11 mouse cellular contexts compared by ENCODE assay signal in the genomic region with DNA sequence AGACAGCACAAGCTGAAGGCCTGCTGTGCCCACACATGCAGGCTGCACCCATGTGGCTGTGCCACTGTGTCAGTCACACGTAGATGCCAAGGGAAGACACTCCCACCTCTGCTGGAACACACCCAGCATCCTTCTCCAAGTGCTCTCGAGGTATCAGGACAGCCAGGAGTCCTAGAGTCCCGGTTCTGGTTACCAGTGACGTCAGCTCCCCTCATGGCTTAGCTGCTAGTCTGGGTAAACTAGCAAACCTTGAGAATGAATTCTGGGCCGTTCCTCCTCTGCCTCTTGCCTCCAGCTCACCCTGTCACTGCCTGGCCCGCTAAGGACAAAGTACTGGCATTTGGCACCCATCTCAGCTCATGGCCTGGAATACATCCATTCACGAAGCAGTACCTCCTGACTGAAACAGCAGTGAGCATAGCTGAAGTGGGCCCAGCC.
DNase-seq lines count a peak whose midpoint lies in the region; ATAC-seq lines count a peak whose summit lies in the region.
"Had no signal": no experiment of that assay in that cellular context is flagged by ENCODE, and none has a peak within 500 bp of the region (broad histone marks: within the 10 kb centered on the region; RNA-seq: fewer than 3 reads in every experiment).

No protein-coding gene starts in this region.

- peaks cover 5% of the 10 kb centered on the region; the same call in 1 of the 2 replicates for H3K36me3 ChIP-seq in forebrain, embryonic 15.5 days
- H3K36me3 ChIP-seq in forebrain, embryonic 12.5 days (replicated peaks): peaks cover 23% of the 10 kb centered on the region
- H3K36me3 ChIP-seq in limb, embryonic 10.5 days: no peaks in the 10 kb centered on the region
- H3K36me3 ChIP-seq in liver, embryonic 12.5 days: no peaks in the 10 kb centered on the region
- H3K36me3 ChIP-seq: liver, embryonic 15.5 days had no signal

- peak overlapping the region; percentile 47 for H3K27ac ChIP-seq in forebrain, embryonic 15.5 days (replicated peaks)
- H3K27ac ChIP-seq in forebrain, embryonic 12.5 days: no peak overlapping the region
- no peak overlapping the region for H3K27ac ChIP-seq in limb, embryonic 10.5 days
- no peak overlapping the region for H3K27ac ChIP-seq in liver, embryonic 12.5 days
- H3K27ac ChIP-seq: liver, embryonic 15.5 days; midbrain, embryonic 12.5 days had no signal

- intact Hi-C loops in left cerebral cortex, postnatal 4 days (cut with DNase I): loop anchor here (10.0 kb wide), 1 partner anchor 259 kb away; no protein-coding TSS in a partner anchor

- WGBS in forebrain, embryonic 15.5 days: 57% methylated on average over 7 of the region's 7 CpGs
- 89% methylated on average over 7 of the region's 7 CpGs for WGBS in forebrain, embryonic 12.5 days
- 65% methylated on average over 7 of the region's 7 CpGs for WGBS in limb, embryonic 10.5 days
- 61% methylated on average over 7 of the region's 7 CpGs for WGBS in liver, embryonic 12.5 days (ENCODE audit: insufficient replicate concordance)

- H3K4me3 ChIP-seq in forebrain, embryonic 15.5 days: no peak overlapping the region
- no peak overlapping the region for H3K4me3 ChIP-seq in forebrain, embryonic 12.5 days (replicated peaks)
- no peak overlapping the region for H3K4me3 ChIP-seq in limb, embryonic 10.5 days
- H3K4me3 ChIP-seq in liver, embryonic 12.5 days: no peak overlapping the region
- H3K4me3 ChIP-seq: liver, embryonic 15.5 days; midbrain, embryonic 12.5 days had no signal

- ATAC-seq in forebrain, embryonic 15.5 days (replicated peaks): no peak
- no peak for ATAC-seq in forebrain, embryonic 12.5 days (ENCODE audit: low FRiP score)
- no peak for ATAC-seq in liver, embryonic 12.5 days
- ATAC-seq: inflammation-experienced regulatory T-cells, adult 6 months had no signal

- H3K27me3 ChIP-seq in forebrain, embryonic 15.5 days: no peaks in the 10 kb centered on the region
- H3K27me3 ChIP-seq in forebrain, embryonic 12.5 days: 0 out of 2 replicates have a peak, but pooled peaks cover 3% of the 10 kb centered on the region
- H3K27me3 ChIP-seq in limb, embryonic 10.5 days (ENCODE audit: low read depth, poor library complexity, severe bottlenecking): no peaks in the 10 kb centered on the region
- H3K27me3 ChIP-seq in liver, embryonic 12.5 days (replicated peaks): no peaks in the 10 kb centered on the region
- H3K27me3 ChIP-seq: liver, embryonic 15.5 days; midbrain, embryonic 12.5 days had no signal

- peak; percentile 81 to 87 for DNase-seq in left cerebral cortex, adult 18-20 months (ENCODE audit: low spot score in 2 of 2)
- DNase-seq in left cerebral cortex, postnatal 4 days: no peak
- peak; percentile 17 to 33 for DNase-seq in gastrocnemius, adult 8-10 months (ENCODE audit: low spot score in 2 of 2)
- DNase-seq in right cerebral cortex, postnatal 36 days (ENCODE audit: low spot score in 2 of 2): peak; percentile 82 to 88
- no peak for DNase-seq in limb, embryonic 10.5 days (ENCODE audit: low spot score)

- H3K4me2 ChIP-seq in forebrain, embryonic 15.5 days (replicated peaks): no peak overlapping the region
- no peak overlapping the region for H3K4me2 ChIP-seq in forebrain, embryonic 12.5 days
- no peak overlapping the region for H3K4me2 ChIP-seq in liver, embryonic 12.5 days
- H3K4me2 ChIP-seq: liver, embryonic 15.5 days; midbrain, embryonic 12.5 days had no signal

- no peak overlapping the region; the same call in 1 of the 2 replicates for H3K9ac ChIP-seq in forebrain, embryonic 15.5 days (replicated peaks)
- H3K9ac ChIP-seq in forebrain, embryonic 12.5 days: no peak overlapping the region
- no peak overlapping the region for H3K9ac ChIP-seq in liver, embryonic 12.5 days
- H3K9ac ChIP-seq: liver, embryonic 15.5 days; midbrain, embryonic 12.5 days had no signal

- H3K4me1 ChIP-seq in forebrain, embryonic 15.5 days: peaks cover 69% of the 10 kb centered on the region
- peaks cover 69% of the 10 kb centered on the region for H3K4me1 ChIP-seq in forebrain, embryonic 12.5 days
- peaks cover 10% of the 10 kb centered on the region for H3K4me1 ChIP-seq in limb, embryonic 10.5 days
- H3K4me1 ChIP-seq in liver, embryonic 12.5 days: no peaks in the 10 kb centered on the region
- H3K4me1 ChIP-seq: liver, embryonic 15.5 days had no signal

- H3K9me3 ChIP-seq in forebrain, embryonic 15.5 days: no peaks in the 10 kb centered on the region
- no peaks in the 10 kb centered on the region for H3K9me3 ChIP-seq in forebrain, embryonic 12.5 days
- no peaks in the 10 kb centered on the region for H3K9me3 ChIP-seq in limb, embryonic 10.5 days (replicated peaks)
- no peaks in the 10 kb centered on the region for H3K9me3 ChIP-seq in liver, embryonic 12.5 days (replicated peaks)
- H3K9me3 ChIP-seq: liver, embryonic 15.5 days; midbrain, embryonic 12.5 days had no signal

Comparison
In these comparisons a context has a peak if more than half of its experiments do, and no peak if none do; other contexts are left out.
1. DNase-seq: peak in left cerebral cortex, adult 18-20 months (2 of 2), gastrocnemius, adult 8-10 months (2 of 2) and right cerebral cortex, postnatal 36 days (2 of 2); none in left cerebral cortex, postnatal 4 days (single experiment) and limb, embryonic 10.5 days (single experiment).